In genomic region chr7:70634016-70634415, GRCm38 (mm10) we compare ENCODE assay signal across 8 mouse cellular contexts.
DNase-seq lines count a peak whose midpoint lies in the region; ATAC-seq and TF ChIP-seq lines count a peak whose summit lies in the region.

No protein-coding gene starts in this region.

- TF ChIP-seq CTCF in hindbrain, postnatal 0 days (IDR thresholded peaks at IDR 0.05; ENCODE audit: low read depth) = no peak

- H3K9ac ChIP-seq in forebrain, embryonic 14.5 days (ENCODE audit: low read length) = no peak overlapping the region
- no peak overlapping the region for H3K9ac ChIP-seq in hindbrain, postnatal 0 days (replicated peaks; ENCODE audit: low read length)
- H3K9ac ChIP-seq in neural tube, embryonic 15.5 days (replicated peaks) = no peak overlapping the region

- ATAC-seq in forebrain, embryonic 14.5 days = no peak
- no peak for ATAC-seq in hindbrain, postnatal 0 days
- ATAC-seq in neural tube, embryonic 15.5 days (ENCODE audit: low FRiP score) = no peak
- no peak for ATAC-seq in CD4-positive, CD25-positive, alpha-beta regulatory T cell, adult 4 months

- no peaks in the 10 kb centered on the region for H3K9me3 ChIP-seq in forebrain, embryonic 10.5 days
- H3K9me3 ChIP-seq in forebrain, embryonic 14.5 days (replicated peaks; ENCODE audit: control insufficient read depth, low read length) = no peaks in the 10 kb centered on the region
- H3K9me3 ChIP-seq in hindbrain, postnatal 0 days (ENCODE audit: low read length) = no peaks in the 10 kb centered on the region
- no peaks in the 10 kb centered on the region for H3K9me3 ChIP-seq in neural tube, embryonic 15.5 days (replicated peaks)

- peaks cover 21% of the 10 kb centered on the region for H3K4me1 ChIP-seq in forebrain, embryonic 10.5 days
- 0 out of 2 replicates have a peak, but pooled peaks cover 3% of the 10 kb centered on the region for H3K4me1 ChIP-seq in forebrain, embryonic 14.5 days (ENCODE audit: control insufficient read depth, insufficient read depth, low read length)
- H3K4me1 ChIP-seq in hindbrain, postnatal 0 days (ENCODE audit: insufficient read depth, low read length) = no peaks in the 10 kb centered on the region; the same call in 1 of the 2 replicates
- H3K4me1 ChIP-seq in neural tube, embryonic 15.5 days = peaks cover 9% of the 10 kb centered on the region; the same call in 1 of the 2 replicates

- H3K4me2 ChIP-seq in forebrain, embryonic 14.5 days (ENCODE audit: low read length) = no peak overlapping the region
- H3K4me2 ChIP-seq in hindbrain, postnatal 0 days (ENCODE audit: low read depth, low read length) = peak overlapping the region; percentile 21; the same call in 1 of the 2 replicates
- peak overlapping the region; percentile 1; the same call in 1 of the 2 replicates for H3K4me2 ChIP-seq in neural tube, embryonic 15.5 days

- 56% methylated on average over 11 of the region's 11 CpGs for WGBS in forebrain, embryonic 10.5 days
- WGBS in forebrain, embryonic 14.5 days = 65% methylated on average over 11 of the region's 11 CpGs
- 40% methylated on average over 11 of the region's 11 CpGs for WGBS in hindbrain, postnatal 0 days
- 54% methylated on average over 11 of the region's 11 CpGs for WGBS in neural tube, embryonic 15.5 days

- H3K27ac ChIP-seq in forebrain, embryonic 10.5 days = peak overlapping the region; percentile 51
- no peak overlapping the region for H3K27ac ChIP-seq in forebrain, embryonic 14.5 days (ENCODE audit: low read depth, low read length)
- no peak overlapping the region for H3K27ac ChIP-seq in hindbrain, postnatal 0 days
- H3K27ac ChIP-seq in neural tube, embryonic 15.5 days (replicated peaks) = no peak overlapping the region

- peaks cover 35% of the 10 kb centered on the region for H3K27me3 ChIP-seq in forebrain, embryonic 10.5 days (ENCODE audit: poor library complexity, severe bottlenecking)
- no peaks in the 10 kb centered on the region for H3K27me3 ChIP-seq in forebrain, embryonic 14.5 days (replicated peaks; ENCODE audit: control insufficient read depth, insufficient read depth, low read length)
- no peaks in the 10 kb centered on the region for H3K27me3 ChIP-seq in hindbrain, postnatal 0 days (ENCODE audit: insufficient read depth, low read length)
- H3K27me3 ChIP-seq in neural tube, embryonic 15.5 days (replicated peaks) = 0 out of 2 replicates have a peak, but pooled peaks cover 2% of the 10 kb centered on the region

- H3K36me3 ChIP-seq in forebrain, embryonic 10.5 days (replicated peaks) = no peaks in the 10 kb centered on the region
- H3K36me3 ChIP-seq in forebrain, embryonic 14.5 days (ENCODE audit: control insufficient read depth, insufficient read depth, low read length) = no peaks in the 10 kb centered on the region
- H3K36me3 ChIP-seq in hindbrain, postnatal 0 days (ENCODE audit: insufficient read depth, low read length) = no peaks in the 10 kb centered on the region
- H3K36me3 ChIP-seq in neural tube, embryonic 15.5 days = no peaks in the 10 kb centered on the region

- no peak for DNase-seq in forebrain, embryonic 10.5 days (ENCODE audit: extremely low spot score, low spot score)
- DNase-seq in forebrain, embryonic 14.5 days (ENCODE audit: low spot score) = no peak
- DNase-seq in lung, postnatal 10 days = peak; percentile 4
- DNase-seq in lung, postnatal 36 days = no peak
- no peak for DNase-seq in hindbrain, postnatal 0 days (ENCODE audit: low spot score)
- no peak for DNase-seq in spleen, postnatal 4 days (ENCODE audit: low spot score in 2 of 2)

- H3K4me3 ChIP-seq in forebrain, embryonic 10.5 days = no peak overlapping the region
- H3K4me3 ChIP-seq in forebrain, embryonic 14.5 days (ENCODE audit: low read depth, low read length) = no peak overlapping the region
- no peak overlapping the region for H3K4me3 ChIP-seq in hindbrain, postnatal 0 days (ENCODE audit: low read length)
- no peak overlapping the region for H3K4me3 ChIP-seq in neural tube, embryonic 15.5 days (replicated peaks)
